Mouse (Mus musculus): ENCODE data around the gene Faah. TPM values are rescaled to one million over a fixed set of nuclear protein-coding genes. Genes with fewer than 3 reads are reported as not detected.

Faah gene
- total and polyA plus RNA-seq, 2 experiments from 2014 or later, result 25.2 to 48.1 TPM

DNA sequence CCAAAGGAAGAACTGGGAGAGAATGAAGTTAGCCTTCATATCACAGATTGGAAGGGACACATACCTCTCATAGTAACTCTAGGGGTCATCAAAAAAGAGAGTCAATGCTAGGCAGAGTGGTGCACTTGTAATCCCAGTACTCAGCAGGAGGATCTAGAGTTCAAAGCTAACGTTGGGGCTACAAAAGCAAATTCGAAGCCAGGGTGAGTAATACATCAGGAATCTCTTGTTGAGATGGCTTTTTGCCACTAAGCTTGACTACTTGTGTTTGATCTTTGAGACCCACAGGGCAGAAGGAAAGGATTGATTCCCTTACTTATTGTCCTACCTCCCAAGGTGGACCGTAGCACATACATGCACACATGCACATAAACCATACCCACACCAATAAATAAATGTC lies 31.5 kb upstream of the Faah start:
- ATAC-seq, result no peak
- no peak for DNase-seq (ENCODE audit: low spot score)
- Histone ChIP-seq H3K9me3 (ENCODE audit: low read length) (no peaks in the 10 kb centered on the region), H3K9ac (replicated peaks; ENCODE audit: low read length) (no peak overlapping the region), H3K4me1 (ENCODE audit: insufficient read depth, low read length) (no peaks in the 10 kb centered on the region; the same call in 1 of the 2 replicates), H3K27me3 (ENCODE audit: insufficient read depth, low read length) (no peaks in the 10 kb centered on the region), H3K27ac (no peak overlapping the region), H3K36me3 (ENCODE audit: insufficient read depth, low read length) (no peaks in the 10 kb centered on the region), H3K4me3 (ENCODE audit: low read length) (no peak overlapping the region), H3K4me2 (ENCODE audit: low read depth, low read length) (no peak overlapping the region)
- 87% methylated on average over 3 of the region's 3 CpGs for WGBS
- no peak for TF ChIP-seq CTCF (IDR thresholded peaks at IDR 0.05; ENCODE audit: low read depth)

GRCm38 (mm10) chr4:116048130-116048920 lies 30.6 kb upstream of the Faah start:
- no peak overlapping the region for H3K27ac ChIP-seq
- no peak for TF ChIP-seq CTCF (IDR thresholded peaks at IDR 0.05; ENCODE audit: low read depth)
- no peak for DNase-seq (ENCODE audit: low spot score)
- no peak overlapping the region for H3K4me3 ChIP-seq (ENCODE audit: low read length)
- H3K9me3 ChIP-seq (ENCODE audit: low read length), result no peaks in the 10 kb centered on the region
- ATAC-seq, result no peak
- no peak overlapping the region for H3K9ac ChIP-seq (replicated peaks; ENCODE audit: low read length)
- H3K4me1 ChIP-seq (ENCODE audit: insufficient read depth, low read length), result no peaks in the 10 kb centered on the region; the same call in 1 of the 2 replicates
- H3K4me2 ChIP-seq (ENCODE audit: low read depth, low read length), result no peak overlapping the region
- H3K27me3 ChIP-seq (ENCODE audit: insufficient read depth, low read length), result no peaks in the 10 kb centered on the region
- WGBS, result 72% methylated on average over 7 of the region's 7 CpGs
- no peaks in the 10 kb centered on the region for H3K36me3 ChIP-seq (ENCODE audit: insufficient read depth, low read length)

- TF ChIP-seq CTCF (IDR thresholded peaks at IDR 0.05; ENCODE audit: low read depth), result no peak
- H3K27me3 ChIP-seq (ENCODE audit: insufficient read depth, low read length), result no peaks in the 10 kb centered on the region
- 100% methylated on average over 1 of the region's 1 CpGs for WGBS
- no peaks in the 10 kb centered on the region for H3K9me3 ChIP-seq (ENCODE audit: low read length)
- no peak overlapping the region for H3K27ac ChIP-seq
- no peaks in the 10 kb centered on the region for H3K36me3 ChIP-seq (ENCODE audit: insufficient read depth, low read length)
- DNase-seq (ENCODE audit: low spot score) (no peak), ATAC-seq (no peak)
- no peaks in the 10 kb centered on the region; the same call in 1 of the 2 replicates for H3K4me1 ChIP-seq (ENCODE audit: insufficient read depth, low read length)
- H3K4me3 ChIP-seq (ENCODE audit: low read length), result no peak overlapping the region
- no peak overlapping the region for H3K9ac ChIP-seq (replicated peaks; ENCODE audit: low read length)
- no peak overlapping the region for H3K4me2 ChIP-seq (ENCODE audit: low read depth, low read length)
These were observed 30.0 kb upstream of the Faah start for GRCm38 (mm10) chr4:116047681-116048080.

GRCm38 (mm10) chr4:116046604-116047003 lies 28.9 kb upstream of the Faah start:
- no peaks in the 10 kb centered on the region for H3K27me3 ChIP-seq (ENCODE audit: insufficient read depth, low read length)
- TF ChIP-seq CTCF (IDR thresholded peaks at IDR 0.05; ENCODE audit: low read depth), result no peak
- no peak overlapping the region for H3K4me3 ChIP-seq (ENCODE audit: low read length)
- no peak overlapping the region for H3K9ac ChIP-seq (replicated peaks; ENCODE audit: low read length)
- no peaks in the 10 kb centered on the region for H3K4me1 ChIP-seq (ENCODE audit: insufficient read depth, low read length)
- 95% methylated on average over 2 of the region's 2 CpGs for WGBS
- ATAC-seq, result no peak
- no peaks in the 10 kb centered on the region for H3K36me3 ChIP-seq (ENCODE audit: insufficient read depth, low read length)
- no peak overlapping the region for H3K27ac ChIP-seq
- no peak overlapping the region for H3K4me2 ChIP-seq (ENCODE audit: low read depth, low read length)
- no peaks in the 10 kb centered on the region for H3K9me3 ChIP-seq (ENCODE audit: low read length)
- DNase-seq (ENCODE audit: low spot score), result no peak

DNA sequence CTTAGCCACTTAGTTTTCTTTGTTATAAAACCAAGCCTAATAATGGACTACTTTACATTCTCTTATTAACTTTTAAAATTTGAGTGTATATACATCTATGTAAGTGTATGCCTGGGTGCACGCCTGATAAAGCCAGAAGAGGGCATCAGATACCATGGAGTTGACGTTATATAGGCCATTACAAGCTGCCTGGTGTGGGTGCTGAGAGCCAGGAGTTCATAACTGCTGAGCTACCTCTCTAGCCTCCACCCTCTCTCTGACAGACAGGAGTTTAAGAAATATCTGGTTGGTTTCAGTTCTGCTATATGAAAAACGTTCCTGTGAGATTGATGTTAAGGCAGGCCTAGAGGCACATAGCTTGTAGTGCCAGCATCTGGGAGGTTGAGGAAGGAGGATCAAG lies 24.5 kb upstream of the Faah start:
- H3K9ac ChIP-seq (replicated peaks; ENCODE audit: low read length), result no peak overlapping the region
- no peaks in the 10 kb centered on the region for H3K27me3 ChIP-seq (ENCODE audit: insufficient read depth, low read length)
- no peak overlapping the region for H3K4me2 ChIP-seq (ENCODE audit: low read depth, low read length)
- TF ChIP-seq CTCF (IDR thresholded peaks at IDR 0.05; ENCODE audit: low read depth), result no peak
- H3K4me1 ChIP-seq (ENCODE audit: insufficient read depth, low read length), result no peaks in the 10 kb centered on the region
- H3K27ac ChIP-seq, result no peak overlapping the region
- H3K4me3 ChIP-seq (ENCODE audit: low read length), result no peak overlapping the region
- H3K36me3 ChIP-seq (ENCODE audit: insufficient read depth, low read length), result no peaks in the 10 kb centered on the region
- 75% methylated on average over 3 of the region's 3 CpGs for WGBS
- no peak for ATAC-seq
- H3K9me3 ChIP-seq (ENCODE audit: low read length), result no peaks in the 10 kb centered on the region
- no peak for DNase-seq (ENCODE audit: low spot score)

GRCm38 (mm10) chr4:116040466-116040865 lies 22.7 kb upstream of the Faah start:
- 88% methylated on average over 2 of the region's 2 CpGs for WGBS
- Histone ChIP-seq H3K9me3 (ENCODE audit: low read length) (no peaks in the 10 kb centered on the region), H3K36me3 (ENCODE audit: insufficient read depth, low read length) (no peaks in the 10 kb centered on the region), H3K9ac (replicated peaks; ENCODE audit: low read length) (no peak overlapping the region), H3K4me1 (ENCODE audit: insufficient read depth, low read length) (no peaks in the 10 kb centered on the region), H3K4me3 (ENCODE audit: low read length) (no peak overlapping the region), H3K27ac (no peak overlapping the region), H3K4me2 (ENCODE audit: low read depth, low read length) (no peak overlapping the region), H3K27me3 (ENCODE audit: insufficient read depth, low read length) (no peaks in the 10 kb centered on the region)
- TF ChIP-seq CTCF (IDR thresholded peaks at IDR 0.05; ENCODE audit: low read depth), result no peak
- ATAC-seq, result no peak
- no peak for DNase-seq (ENCODE audit: low spot score)

DNA sequence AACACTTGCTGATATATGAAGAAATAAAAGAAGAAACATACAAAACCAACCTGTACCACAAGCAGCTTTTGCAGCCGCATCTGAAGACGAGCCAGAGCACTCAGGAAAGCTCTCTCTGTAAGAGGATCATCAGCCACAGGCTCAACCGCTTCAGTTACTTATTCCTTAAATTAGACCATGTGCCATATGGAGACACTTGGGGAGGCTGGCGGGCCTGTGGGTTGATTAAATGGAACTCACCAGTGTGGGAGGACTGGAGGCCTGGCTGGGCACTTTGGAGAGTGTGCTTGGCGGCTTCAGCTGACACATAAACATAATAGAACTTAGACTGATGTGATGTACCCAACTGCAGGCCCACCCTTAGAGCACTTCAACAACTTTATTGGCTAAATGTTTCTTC lies 15.6 kb upstream of the Faah start:
- H3K9me3 ChIP-seq (ENCODE audit: low read length), result no peaks in the 10 kb centered on the region
- no peaks in the 10 kb centered on the region for H3K4me1 ChIP-seq (ENCODE audit: insufficient read depth, low read length)
- H3K36me3 ChIP-seq (ENCODE audit: insufficient read depth, low read length), result peaks cover 14% of the 10 kb centered on the region; the same call in 1 of the 2 replicates
- H3K27ac ChIP-seq, result no peak overlapping the region
- H3K4me2 ChIP-seq (ENCODE audit: low read depth, low read length), result no peak overlapping the region
- ATAC-seq (no peak), DNase-seq (ENCODE audit: low spot score) (no peak)
- H3K4me3 ChIP-seq (ENCODE audit: low read length), result no peak overlapping the region
- 88% methylated on average over 5 of the region's 5 CpGs for WGBS
- no peaks in the 10 kb centered on the region for H3K27me3 ChIP-seq (ENCODE audit: insufficient read depth, low read length)
- H3K9ac ChIP-seq (replicated peaks; ENCODE audit: low read length), result no peak overlapping the region
- no peak for TF ChIP-seq CTCF (IDR thresholded peaks at IDR 0.05; ENCODE audit: low read depth)

Data from hindbrain, postnatal 0 days (tissue).